Mouse (Mus musculus) liver, embryonic 14.5 days (tissue): ENCODE data around the gene Rfx3.

Experiments used
- CTCF ChIP-seq: IDR thresholded peaks from 2 replicates; pipeline ENCODE4 v1.5.1; 2016; ENCODE audit warnings: antibody characterized with exemption, low read depth, control low read depth
- EP300 ChIP-seq: IDR thresholded peaks from 2 replicates; pipeline ENCODE4 v1.6.1; 2016; ENCODE audit warnings: antibody characterized with exemption, low read depth

GRCm38 (mm10) chr19:27931136-27931535 is 79.8 kb downstream of the Rfx3 start:
- TF ChIP-seq CTCF (no peak), EP300 (no peak)
